ENCODE assay signal across 9 mouse cellular contexts in genomic region chr13:54757093-54757830, GRCm38 (mm10). TPM values are rescaled to one million over a fixed set of nuclear protein-coding genes. Genes with fewer than 3 reads are reported as not detected.
DNase-seq lines count a peak whose midpoint lies in the region; ATAC-seq lines count a peak whose summit lies in the region.
"Had no signal": no experiment of that assay in that cellular context is flagged by ENCODE, and none has a peak within 500 bp of the region (broad histone marks: within the 10 kb centered on the region; RNA-seq: fewer than 3 reads in every experiment).

No protein-coding gene starts in this region.

- H3K4me2 ChIP-seq in hindbrain, embryonic 14.5 days (replicated peaks) = peak overlapping the region; percentile 81
- peak overlapping the region; percentile 81 for H3K4me2 ChIP-seq in neural tube, embryonic 12.5 days (replicated peaks)

- intact Hi-C loops in left cerebral cortex, postnatal 14 days (cut with DNase I) = no loop called here

- H3K9ac ChIP-seq in hindbrain, embryonic 14.5 days = peak overlapping the region; percentile 59
- H3K9ac ChIP-seq in neural tube, embryonic 12.5 days = peak overlapping the region; percentile 47; the same call in 1 of the 2 replicates

- H3K36me3 ChIP-seq in hindbrain, embryonic 14.5 days (replicated peaks; ENCODE audit: control insufficient read depth, insufficient read depth) = no peaks in the 10 kb centered on the region
- H3K36me3 ChIP-seq in neural tube, embryonic 12.5 days = no peaks in the 10 kb centered on the region

- 0 out of 2 replicates have a peak, but pooled peaks cover 9% of the 10 kb centered on the region for H3K27me3 ChIP-seq in hindbrain, embryonic 14.5 days (ENCODE audit: control insufficient read depth, insufficient read depth, low read length)
- peaks cover 20% of the 10 kb centered on the region for H3K27me3 ChIP-seq in neural tube, embryonic 12.5 days (replicated peaks)

- WGBS in hindbrain, embryonic 14.5 days = 34% methylated on average over 10 of the region's 10 CpGs
- 38% methylated on average over 10 of the region's 10 CpGs for WGBS in neural tube, embryonic 12.5 days

- H3K27ac ChIP-seq in hindbrain, embryonic 14.5 days = peak overlapping the region; percentile 96
- H3K27ac ChIP-seq in neural tube, embryonic 12.5 days = peak overlapping the region; percentile 65

- ATAC-seq in hindbrain, embryonic 14.5 days (ENCODE audit: low FRiP score) = no peak
- ATAC-seq in neural tube, embryonic 12.5 days (ENCODE audit: low FRiP score, low read depth) = no peak

- peak; percentile 28 to 81 for DNase-seq in left cerebral cortex, postnatal 14 days (ENCODE audit: low spot score in 2 of 2)
- no peak for DNase-seq in left cerebral cortex, adult 9 months (ENCODE audit: low spot score in 2 of 2)
- peak; percentile 88 for DNase-seq in cerebellum, adult 9-11 months
- peak; percentile 56 for DNase-seq in hindbrain, embryonic 14.5 days (ENCODE audit: low spot score)
- no peak for DNase-seq in urinary bladder, adult 18-20 months (ENCODE audit: low spot score in 2 of 2)
- DNase-seq in layer of hippocampus, adult 18-20 months (ENCODE audit: low spot score in 2 of 2) = no peak
- no peak for DNase-seq in adrenal gland, adult 8-10 months

- H3K4me1 ChIP-seq in hindbrain, embryonic 14.5 days (replicated peaks; ENCODE audit: control insufficient read depth, insufficient read depth, low read length) = peaks cover 53% of the 10 kb centered on the region
- peaks cover 48% of the 10 kb centered on the region for H3K4me1 ChIP-seq in neural tube, embryonic 12.5 days

- H3K4me3 ChIP-seq in hindbrain, embryonic 14.5 days (replicated peaks; ENCODE audit: low read length) = peak overlapping the region; percentile 40
- peak overlapping the region; percentile 40 for H3K4me3 ChIP-seq in neural tube, embryonic 12.5 days

- H3K9me3 ChIP-seq in hindbrain, embryonic 14.5 days (ENCODE audit: control insufficient read depth, low read length) = no peaks in the 10 kb centered on the region
- H3K9me3 ChIP-seq in neural tube, embryonic 12.5 days = no peaks in the 10 kb centered on the region

RNA-seq across cellular contexts. Expression of gene Gprin1, which starts 7.6 kb away (rescaled TPM):
- total RNA-seq in left cerebral cortex, postnatal 14 days (2021) = 100 to 1,000 TPM; 151 to 168 TPM
- polyA plus RNA-seq in hindbrain, embryonic 14.5 days (2014; fragmentation: Nextera tagmentation; extraction: Ambion mirVana) = 23.5 and 31.6 TPM in 2 replicates
- 29.5 and 37.6 TPM in 2 replicates for polyA plus RNA-seq in neural tube, embryonic 12.5 days (2016; fragmentation: Nextera tagmentation; extraction: Ambion mirVana)
- 100 to 1,000 TPM; 146 to 150 TPM for total RNA-seq in layer of hippocampus, adult 18-20 months (2021)
- 1 to 10 TPM; 4.0 to 6.4 (median 4.2) TPM for total RNA-seq in adrenal gland, adult 8-10 months (2022)

RNA-seq across cellular contexts. Expression of gene Sncb, which starts 9.1 kb away (rescaled TPM):
- 100 to 1,000 TPM; 873 to 922 TPM for total RNA-seq in left cerebral cortex, postnatal 14 days (2021)
- polyA plus RNA-seq in hindbrain, embryonic 14.5 days (2014; fragmentation: Nextera tagmentation; extraction: Ambion mirVana) = 78.0 and 103 TPM in 2 replicates
- polyA plus RNA-seq in neural tube, embryonic 12.5 days (2016; fragmentation: Nextera tagmentation; extraction: Ambion mirVana) = 3.6 and 4.2 TPM in 2 replicates
- 100 to 1,000 TPM; 687 to 705 TPM for total RNA-seq in layer of hippocampus, adult 18-20 months (2021)
- 1 to 10 TPM; 1.8 to 5.6 (median 3.5) TPM for total RNA-seq in adrenal gland, adult 8-10 months (2022)

RNA-seq across cellular contexts. Expression of gene Eif4e1b, which starts 26.5 kb away (rescaled TPM):
- not detected for total RNA-seq in left cerebral cortex, postnatal 14 days (2021)
- not detected in 2 replicates for polyA plus RNA-seq in hindbrain, embryonic 14.5 days (2014; fragmentation: Nextera tagmentation; extraction: Ambion mirVana)
- polyA plus RNA-seq in neural tube, embryonic 12.5 days (2016; fragmentation: Nextera tagmentation; extraction: Ambion mirVana) = not detected in 2 replicates
- not detected for total RNA-seq in layer of hippocampus, adult 18-20 months (2021)
- total RNA-seq in adrenal gland, adult 8-10 months (2022) = not detected
- polyA plus RNA-seq: frontal cortex, adult 2 months had no signal

RNA-seq across cellular contexts. Expression of gene Tspan17, which starts 31.9 kb away (rescaled TPM):
- total RNA-seq in left cerebral cortex, postnatal 14 days (2021) = 10 to 100 TPM; 58.2 to 63.1 TPM
- polyA plus RNA-seq in hindbrain, embryonic 14.5 days (2014; fragmentation: Nextera tagmentation; extraction: Ambion mirVana) = 72.8 and 74.1 TPM in 2 replicates
- polyA plus RNA-seq in neural tube, embryonic 12.5 days (2016; fragmentation: Nextera tagmentation; extraction: Ambion mirVana) = 53.3 and 59.0 TPM in 2 replicates
- 10 to 100 TPM; 75.8 to 78.0 TPM for total RNA-seq in layer of hippocampus, adult 18-20 months (2021)
- total RNA-seq in adrenal gland, adult 8-10 months (2022) = 10 to 100 TPM; 38.8 to 45.1 (median 41.8) TPM

RNA-seq across cellular contexts. Expression of gene Cdhr2, which starts 56.0 kb away (rescaled TPM):
- total RNA-seq in left cerebral cortex, postnatal 14 days (2021) = under 1 TPM; 0.24 to 0.36 TPM
- polyA plus RNA-seq in hindbrain, embryonic 14.5 days (2014; fragmentation: Nextera tagmentation; extraction: Ambion mirVana) = 0.14 and 0.16 TPM in 2 replicates
- 0.09 and 0.15 TPM in 2 replicates for polyA plus RNA-seq in neural tube, embryonic 12.5 days (2016; fragmentation: Nextera tagmentation; extraction: Ambion mirVana)
- under 1 TPM; 0.20 to 0.22 TPM for total RNA-seq in layer of hippocampus, adult 18-20 months (2021)
- total RNA-seq in adrenal gland, adult 8-10 months (2022) = not detected

Comparison
In these comparisons a context has a peak if more than half of its experiments do, and no peak if none do; other contexts are left out.
1. DNase-seq: peak in left cerebral cortex, postnatal 14 days (2 of 2), cerebellum, adult 9-11 months (single experiment) and hindbrain, embryonic 14.5 days (single experiment); none in left cerebral cortex, adult 9 months (0 of 2), urinary bladder, adult 18-20 months (0 of 2), layer of hippocampus, adult 18-20 months (0 of 2) and adrenal gland, adult 8-10 months (single experiment).
2. RNA of gene Gprin1, which starts 7.6 kb away (total RNA-seq): 151 to 168 TPM in left cerebral cortex, postnatal 14 days and 146 to 150 TPM in layer of hippocampus, adult 18-20 months; 4.0 to 6.4 TPM in adrenal gland, adult 8-10 months; every median in the first group is over 10 times any median in the second.
3. RNA of gene Sncb, which starts 9.1 kb away (total RNA-seq): 873 to 922 TPM in left cerebral cortex, postnatal 14 days and 687 to 705 TPM in layer of hippocampus, adult 18-20 months; 1.8 to 5.6 TPM in adrenal gland, adult 8-10 months; every median in the first group is over 100 times any median in the second.